Mouse (Mus musculus) liver, adult 2 months (tissue): Measurements from ENCODE around the gene Mlxip.

ENCODE experiments used
- CTCF ChIP-seq: fragments of 200-500 bp; IDR thresholded peaks from 2 replicates; pipeline ENCODE4 v1.5.1; 2011; ENCODE audit warnings: low read depth, low read length, control low read depth
- POLR2A ChIP-seq: fragments of 200-500 bp; IDR thresholded peaks from 2 replicates; pipeline ENCODE4 v1.6.1; 2011; ENCODE audit warnings: low read length, control low read depth; ENCODE audit not compliant: insufficient read depth; ENCODE audit errors: extremely low read depth

DNA sequence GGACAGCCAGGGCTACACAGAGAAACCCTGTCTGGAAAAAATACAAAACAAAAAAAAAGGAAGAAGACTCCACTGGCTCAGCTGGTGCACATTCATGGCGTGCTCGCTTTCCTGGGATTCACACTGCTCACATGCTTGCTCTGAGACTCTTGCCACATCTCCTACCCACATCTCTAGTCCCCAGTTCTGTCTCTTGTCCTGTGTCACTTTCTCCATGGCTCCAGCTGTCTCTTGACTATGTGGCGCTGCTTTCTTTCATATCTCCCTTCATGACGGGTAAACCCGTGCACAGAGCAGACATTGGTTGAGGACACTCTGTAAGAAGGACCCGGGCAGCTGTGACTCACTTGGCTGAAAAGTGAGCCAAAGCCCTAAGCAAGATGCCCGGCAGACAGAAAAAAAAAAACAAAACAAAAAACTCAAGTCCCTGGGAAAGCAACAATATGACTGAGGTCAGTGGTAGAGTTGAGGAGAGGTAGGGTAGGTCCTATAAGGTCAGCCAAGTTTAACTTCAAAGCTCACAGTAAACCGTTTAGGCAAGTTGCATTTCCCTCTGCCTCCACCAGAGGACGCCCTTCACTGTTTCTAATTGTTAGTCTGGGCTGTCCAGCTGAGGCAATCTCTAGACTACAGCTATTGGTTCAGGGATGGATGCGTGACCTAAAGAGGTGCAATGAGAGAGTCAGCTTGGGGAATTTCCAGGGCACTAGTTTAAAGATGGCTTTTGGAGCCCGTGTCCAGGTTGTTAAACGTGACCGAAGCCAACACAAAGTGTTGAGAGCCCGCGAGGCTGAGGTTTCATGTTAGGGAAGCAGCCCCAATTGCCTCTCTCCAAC lies 17.3 kb upstream of the Mlxip start:
- peak; percentile 78 for TF ChIP-seq CTCF
- no peak for TF ChIP-seq POLR2A
